In genomic region chr3:49266048-49266447, GRCm38 (mm10) we compare ENCODE assay signal across 11 mouse cellular contexts.
DNase-seq lines count a peak whose midpoint lies in the region; TF ChIP-seq lines count a peak whose summit lies in the region.
"Had no signal": no experiment of that assay in that cellular context is flagged by ENCODE, and none has a peak within 500 bp of the region (broad histone marks: within the 10 kb centered on the region; RNA-seq: fewer than 3 reads in every experiment).

No protein-coding gene starts in this region.

- no peaks in the 10 kb centered on the region for H3K9me3 ChIP-seq in heart, embryonic 10.5 days
- H3K9me3 ChIP-seq: intestine, embryonic 15.5 days; limb, embryonic 12.5 days; neural tube, embryonic 12.5 days had no signal

- TF ChIP-seq CTCF in brain, embryonic 14.5 days (IDR thresholded peaks at IDR 0.05; ENCODE audit: borderline replicate concordance, extremely low read depth, insufficient read depth, insufficient read length): peak; percentile 39; the same call in 1 of the 2 replicates

- no peaks in the 10 kb centered on the region for H3K36me3 ChIP-seq in heart, embryonic 10.5 days
- H3K36me3 ChIP-seq: intestine, embryonic 15.5 days; limb, embryonic 12.5 days; neural tube, embryonic 12.5 days had no signal

- 72% methylated on average over 2 of the region's 2 CpGs for WGBS in heart, embryonic 10.5 days

- no peak overlapping the region for H3K27ac ChIP-seq in heart, embryonic 10.5 days
- H3K27ac ChIP-seq: intestine, embryonic 15.5 days; limb, embryonic 12.5 days; neural tube, embryonic 12.5 days had no signal

- H3K4me1 ChIP-seq in heart, embryonic 10.5 days: no peaks in the 10 kb centered on the region
- H3K4me1 ChIP-seq: intestine, embryonic 15.5 days; limb, embryonic 12.5 days; neural tube, embryonic 12.5 days had no signal

- no peak for TF ChIP-seq POLR2A in brain, embryonic 14.5 days (IDR thresholded peaks at IDR 0.05; ENCODE audit: borderline replicate concordance, extremely low read depth, insufficient read depth, insufficient read length, poor library complexity, severe bottlenecking)

- DNase-seq in heart, adult 18-20 months: peak; percentile 1 to 7
- no peak for DNase-seq in heart, embryonic 10.5 days (ENCODE audit: low spot score)
- peak; percentile 15 for DNase-seq in layer of hippocampus, adult 9-10 months (ENCODE audit: low spot score)
- DNase-seq in layer of hippocampus, postnatal 36 days: no peak
- peak; percentile 8 for DNase-seq in ES-CJ7 (ENCODE audit: low read depth, low spot score)
- peak; percentile 53 for DNase-seq in brain, embryonic 14.5 days (ENCODE audit: low read depth)
- DNase-seq in thymus, postnatal 36 days: no peak
- no peak for DNase-seq in testis, postnatal 14 days (ENCODE audit: low spot score)

- no peaks in the 10 kb centered on the region for H3K27me3 ChIP-seq in heart, embryonic 10.5 days (ENCODE audit: insufficient read depth, poor library complexity, severe bottlenecking)
- H3K27me3 ChIP-seq: intestine, embryonic 15.5 days; limb, embryonic 12.5 days; neural tube, embryonic 12.5 days had no signal

- H3K4me3 ChIP-seq in heart, embryonic 10.5 days: no peak overlapping the region
- H3K4me3 ChIP-seq: intestine, embryonic 15.5 days; limb, embryonic 12.5 days; neural tube, embryonic 12.5 days had no signal

Comparison
In these comparisons a context has a peak if more than half of its experiments do, and no peak if none do; other contexts are left out.
1. DNase-seq: peak in heart, adult 18-20 months (2 of 2), layer of hippocampus, adult 9-10 months (single experiment), ES-CJ7 (single experiment) and brain, embryonic 14.5 days (single experiment); none in heart, embryonic 10.5 days (single experiment), layer of hippocampus, postnatal 36 days (0 of 2), thymus, postnatal 36 days (0 of 2) and testis, postnatal 14 days (single experiment).